Mouse (Mus musculus) spleen, adult 2 months (tissue): Measurements from ENCODE around the gene Agbl4. TPM values are rescaled to one million over a fixed set of nuclear protein-coding genes. Genes with fewer than 3 reads are reported as not detected.

Experiments
- DNase-seq, 2 experiments: peaks; one replicate each; pipeline versions ENCODE4 v3.0.0 to v3.0.0-alpha.2; 2012 to 2021; ENCODE audit warnings: low spot score in 2 of 2, low read depth in 1 of 2
- H3K27ac ChIP-seq: fragments of 200-500 bp; 2 replicates; pipeline ENCODE4 v1.5.1; 2012; ENCODE audit warnings: low read length, inconsistent platforms; ENCODE audit not compliant: insufficient read depth
- H3K27me3 ChIP-seq: fragments of 200-500 bp; 2 replicates; pipeline ENCODE4 v1.6.1; 2012; ENCODE audit warnings: mild to moderate bottlenecking, moderate library complexity, low read length, inconsistent platforms; ENCODE audit not compliant: control insufficient read depth, insufficient read depth
- H3K36me3 ChIP-seq: fragments of 200-500 bp; 2 replicates; pipeline ENCODE4 v1.6.1; 2012; ENCODE audit warnings: mild to moderate bottlenecking, low read length, inconsistent platforms; ENCODE audit not compliant: control insufficient read depth, insufficient read depth
- H3K4me1 ChIP-seq: fragments of 200-500 bp; 2 replicates; pipeline ENCODE4 v1.6.1; 2011; ENCODE audit warnings: inconsistent platforms; ENCODE audit not compliant: control insufficient read depth, insufficient read depth, insufficient read length
- H3K4me3 ChIP-seq: fragments of 200-500 bp; 2 replicates; pipeline ENCODE4 v1.5.1; 2011; ENCODE audit warnings: mild to moderate bottlenecking, inconsistent platforms; ENCODE audit not compliant: insufficient read depth, insufficient read length; ENCODE audit errors: extremely low read depth
- CTCF ChIP-seq: fragments of 200-500 bp; IDR thresholded peaks from 2 replicates; pipeline ENCODE4 v1.5.1; 2011; ENCODE audit warnings: mild to moderate bottlenecking, inconsistent platforms; ENCODE audit not compliant: insufficient read depth, insufficient read length, insufficient replicate concordance; ENCODE audit errors: extremely low read depth
- POLR2A ChIP-seq: fragments of 200-500 bp; IDR thresholded peaks from 2 replicates; pipeline ENCODE4 v1.6.1; 2011; ENCODE audit warnings: low read depth, low read length, inconsistent platforms
- WGBS: fragments of 180-500 bp; shearing (Covaris S2); methylation state at CpG from one replicate; pipeline ENCODE4 v1.1.7; 2018; 5-methylcytosine and 5-hydroxymethylcytosine counted together
- polyA plus RNA-seq: library from polyadenylated mRNA; depleted of rRNA; stranded (reverse); fragments of >200 nt; gene quantifications from 2 replicates; pipeline ENCODE4 v1.2.3, GENCODE M21; 2012

Gene Agbl4
- polyA plus RNA-seq, 1 experiment = 0.18 TPM

DNA sequence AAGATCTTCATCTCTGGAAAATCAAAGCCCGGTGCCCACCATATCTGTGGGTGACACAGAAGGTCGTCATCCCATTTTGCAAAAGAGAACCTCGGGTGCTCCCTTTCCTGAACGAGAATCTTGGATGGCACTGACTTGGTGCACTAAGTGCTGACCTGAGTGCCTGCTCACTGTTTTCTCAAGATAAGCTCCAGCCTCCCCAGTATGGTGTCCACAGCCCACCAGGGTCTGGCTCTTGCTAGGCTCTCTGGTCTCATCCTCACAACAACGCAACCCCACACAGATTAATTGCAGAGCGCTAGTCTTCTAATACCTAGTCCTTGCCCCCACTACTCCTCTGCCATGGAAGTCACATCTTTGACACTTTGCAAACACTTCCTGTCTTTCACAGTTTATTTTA lies 1131.5 kb downstream of the Agbl4 start:
- Histone ChIP-seq H3K36me3 (no peaks in the 10 kb centered on the region), H3K27me3 (no peaks in the 10 kb centered on the region), H3K4me1 (no peaks in the 10 kb centered on the region), H3K27ac (0 out of 2 replicates have a peak overlapping the region, but pooled peaks have one; percentile 12), H3K4me3 (no peak overlapping the region)
- 88% methylated on average over 6 of the region's 6 CpGs for WGBS
- TF ChIP-seq POLR2A (no peak), CTCF (no peak)
- DNase-seq = no peak

DNA sequence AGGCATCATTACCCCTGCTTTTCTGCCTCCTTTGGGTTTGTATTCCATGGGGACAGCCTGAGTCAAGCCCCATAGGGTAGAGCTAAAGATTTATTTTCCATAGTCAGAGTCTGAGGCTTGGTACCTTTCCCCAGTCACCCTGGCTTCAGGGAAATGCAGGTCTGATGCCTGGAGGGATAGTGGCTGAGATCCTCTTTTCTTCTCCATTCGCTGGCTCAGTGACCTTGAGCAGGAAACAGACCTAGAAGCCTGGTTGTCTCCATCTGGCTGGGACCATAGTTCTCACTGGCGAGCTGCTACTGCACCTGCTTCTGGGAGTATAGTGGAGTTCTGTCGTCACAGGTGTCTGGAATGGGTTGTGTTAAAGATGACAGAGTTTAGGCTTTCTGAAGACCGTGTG lies 1132.5 kb downstream of the Agbl4 start:
- WGBS = 68% methylated on average over 4 of the region's 4 CpGs
- DNase-seq = no peak
- Histone ChIP-seq H3K36me3 (no peaks in the 10 kb centered on the region), H3K4me3 (no peak overlapping the region), H3K4me1 (no peaks in the 10 kb centered on the region), H3K27me3 (no peaks in the 10 kb centered on the region), H3K27ac (no peak overlapping the region; the same call in 1 of the 2 replicates)
- TF ChIP-seq POLR2A (no peak), CTCF (no peak)

DNA sequence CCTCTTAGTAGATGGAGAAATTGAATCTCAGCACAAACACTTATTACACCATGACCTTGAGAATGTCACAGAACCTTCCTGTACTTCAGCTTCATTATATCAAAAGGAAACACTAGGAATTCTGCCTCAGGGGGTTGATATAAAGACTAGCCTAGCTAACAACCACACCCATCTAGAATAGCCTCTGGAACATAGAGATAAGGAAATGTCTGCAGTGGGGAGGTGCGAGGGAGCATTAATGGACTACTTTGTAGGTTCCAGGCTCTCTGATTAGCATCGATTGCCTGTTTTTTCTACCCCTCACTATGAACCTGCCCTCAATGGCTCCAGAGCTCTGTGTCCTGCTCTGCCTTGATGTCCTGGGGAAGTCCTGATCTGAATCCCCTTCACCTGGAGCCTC lies 1133.1 kb downstream of the Agbl4 start:
- Histone ChIP-seq H3K27ac (no peak overlapping the region), H3K27me3 (no peaks in the 10 kb centered on the region), H3K4me3 (no peak overlapping the region), H3K4me1 (no peaks in the 10 kb centered on the region), H3K36me3 (no peaks in the 10 kb centered on the region)
- 53% methylated on average over 2 of the region's 2 CpGs for WGBS
- DNase-seq = no peak
- TF ChIP-seq POLR2A (no peak), CTCF (no peak)

DNA sequence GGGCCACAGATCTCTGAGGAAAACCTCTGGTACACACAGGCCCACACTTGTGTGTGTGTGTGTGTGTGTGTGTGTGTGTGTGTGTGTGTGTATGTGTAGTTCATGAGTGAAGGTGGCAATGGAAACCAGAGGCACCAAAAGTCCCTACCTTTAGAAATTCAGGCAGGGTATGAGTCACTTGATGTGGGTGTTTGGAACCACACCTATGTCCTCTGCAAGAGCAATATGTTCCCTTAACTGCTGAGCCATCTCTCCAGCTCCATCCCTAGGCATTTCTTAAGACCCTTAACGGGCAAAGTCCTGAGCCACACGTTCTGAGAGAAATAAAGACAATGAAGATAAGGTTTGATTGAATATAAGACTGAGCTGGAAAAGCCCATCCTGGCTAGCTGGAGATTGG lies 1147.2 kb downstream of the Agbl4 start:
- TF ChIP-seq POLR2A (no peak), CTCF (no peak)
- Histone ChIP-seq H3K27ac (no peak overlapping the region), H3K4me1 (no peaks in the 10 kb centered on the region), H3K36me3 (no peaks in the 10 kb centered on the region), H3K4me3 (no peak overlapping the region), H3K27me3 (no peaks in the 10 kb centered on the region)
- DNase-seq = no peak
- 83% methylated on average over 2 of the region's 2 CpGs for WGBS

DNA sequence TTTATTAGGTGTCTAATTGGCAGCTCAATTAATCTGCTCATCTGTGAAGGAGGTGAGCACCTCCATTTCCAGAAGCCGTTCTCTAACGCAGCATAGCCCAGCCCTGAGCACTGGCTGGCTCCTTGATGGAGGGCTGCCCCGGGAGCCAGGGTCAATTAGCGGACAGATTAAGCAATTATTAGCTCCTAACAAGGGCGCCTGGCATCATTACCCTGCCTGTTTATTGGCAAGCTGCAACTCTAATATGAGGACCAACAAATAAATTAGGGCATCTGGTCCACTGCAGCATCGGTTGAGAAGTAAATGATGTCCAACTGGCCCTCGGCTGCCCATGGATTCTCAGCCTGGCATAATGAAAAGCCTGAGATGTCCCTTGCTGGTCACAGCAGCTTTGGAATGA lies 1148.5 kb downstream of the Agbl4 start:
- Histone ChIP-seq H3K4me3 (no peak overlapping the region), H3K27ac (no peak overlapping the region), H3K4me1 (no peaks in the 10 kb centered on the region), H3K36me3 (no peaks in the 10 kb centered on the region), H3K27me3 (no peaks in the 10 kb centered on the region)
- WGBS = 76% methylated on average over 7 of the region's 7 CpGs
- TF ChIP-seq POLR2A (no peak), CTCF (no peak)
- DNase-seq = no peak

DNA sequence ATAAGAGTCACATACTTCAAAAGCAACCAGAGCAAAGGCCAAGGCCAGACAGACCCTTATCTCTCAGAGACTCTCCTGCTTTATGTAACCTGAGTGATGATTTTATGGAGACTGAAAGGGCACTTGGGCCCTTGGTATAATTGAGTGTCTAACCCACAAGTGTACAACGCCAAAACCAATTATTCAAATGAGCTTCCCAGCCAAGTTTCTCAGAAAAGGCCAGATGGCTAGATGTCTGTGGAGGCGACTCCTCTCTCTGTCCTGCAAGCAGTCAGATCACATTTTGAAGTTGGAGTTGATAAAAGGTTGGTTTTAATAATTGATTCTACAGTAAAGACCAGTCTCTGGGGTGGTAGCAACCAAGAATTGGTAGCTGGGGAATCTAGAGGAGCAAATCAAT lies 1158.0 kb downstream of the Agbl4 start:
- Histone ChIP-seq H3K4me3 (no peak overlapping the region), H3K36me3 (no peaks in the 10 kb centered on the region)
- no peak for TF ChIP-seq CTCF
- no peak for TF ChIP-seq POLR2A

DNA sequence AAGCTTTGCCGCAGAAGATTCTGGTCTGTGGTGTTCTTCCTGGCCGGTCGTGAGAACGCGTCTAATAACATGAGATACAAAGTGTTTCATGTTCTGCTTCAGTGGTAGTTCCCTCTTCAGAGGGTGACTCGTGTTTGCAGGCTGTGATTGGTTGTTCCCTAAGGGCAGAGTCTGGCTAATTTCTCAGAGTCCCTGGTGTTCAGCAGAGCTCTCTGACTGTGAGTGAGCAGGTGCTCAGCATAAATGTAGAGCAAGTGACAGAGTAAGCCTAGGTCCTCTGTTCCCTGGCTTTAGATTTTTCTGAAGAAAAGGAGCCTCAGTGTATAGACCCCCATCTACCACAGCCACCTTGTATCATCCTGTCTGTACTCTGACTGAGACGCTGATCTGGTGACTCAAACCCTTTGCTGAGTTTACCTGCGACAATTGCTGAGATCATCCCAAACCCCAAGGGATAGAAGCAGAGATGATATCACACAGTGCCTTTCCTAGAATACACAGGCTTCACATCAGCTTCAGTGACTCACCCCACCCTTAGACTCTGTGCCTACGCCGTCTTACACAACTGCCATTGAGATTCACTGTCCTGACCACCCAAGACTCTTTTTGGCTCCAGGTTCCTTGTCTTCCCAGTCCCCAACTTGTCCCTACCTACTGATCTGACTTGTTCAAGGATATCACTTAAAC lies 1179.8 kb downstream of the Agbl4 start:
- H3K27ac ChIP-seq = no peak overlapping the region
- H3K36me3 ChIP-seq = no peaks in the 10 kb centered on the region
- H3K4me3 ChIP-seq = no peak overlapping the region
- no peaks in the 10 kb centered on the region for H3K27me3 ChIP-seq
- no peak for DNase-seq
- H3K4me1 ChIP-seq = no peaks in the 10 kb centered on the region
- 86% methylated on average over 10 of the region's 10 CpGs for WGBS
- TF ChIP-seq POLR2A = no peak
- TF ChIP-seq CTCF = no peak

More for the DNA sequence above, 1158.0 kb downstream of the Agbl4 start:
- H3K4me1 ChIP-seq = no peaks in the 10 kb centered on the region
- DNase-seq = no peak
- WGBS = 82% methylated on average over 2 of the region's 2 CpGs
- H3K27ac ChIP-seq = no peak overlapping the region
- no peaks in the 10 kb centered on the region for H3K27me3 ChIP-seq
